Mouse (Mus musculus) limb, embryonic 14.5 days (tissue): ENCODE measurements around the gene Xcl1. TPM values are rescaled to one million over a fixed set of nuclear protein-coding genes. Genes with fewer than 3 reads are reported as not detected.

Source experiments
- ATAC-seq: fragments of 200-750 bp; cut with Nextera tagmentation; 2 replicates; pipeline ENCODE4 v1.8.0; 2017; ENCODE audit warnings: low read depth, moderate number of reproducible peaks, moderate TSS enrichment; ENCODE audit not compliant: low FRiP score
- DNase-seq: peaks from one replicate; pipeline ENCODE4 v3.0.0-alpha.2; 2015; ENCODE audit warnings: low spot score
- H3K27ac ChIP-seq: fragments of 300-500 bp; sonication (generic); replicated peaks from 2 replicates; pipeline ENCODE4 v1.5.1; 2014; ENCODE audit warnings: low read depth, mild to moderate bottlenecking, low read length, moderate library complexity, mixed read lengths
- H3K27me3 ChIP-seq: fragments of 300-500 bp; sonication (generic); 2 replicates; pipeline ENCODE4 v1.6.1; 2014; ENCODE audit warnings: low read length, mixed read lengths; ENCODE audit not compliant: control insufficient read depth, insufficient read depth
- H3K36me3 ChIP-seq: fragments of 300-500 bp; sonication (generic); 2 replicates; pipeline ENCODE4 v1.6.1; 2014; ENCODE audit warnings: mild to moderate bottlenecking, low read length, moderate library complexity, mixed read lengths; ENCODE audit not compliant: control insufficient read depth, insufficient read depth
- H3K4me1 ChIP-seq: fragments of 300-500 bp; sonication (generic); 2 replicates; pipeline ENCODE4 v1.6.1; 2014; ENCODE audit warnings: antibody characterized with exemption, low read length, mixed read lengths; ENCODE audit not compliant: control insufficient read depth, insufficient read depth
- H3K4me2 ChIP-seq: fragments of 300-500 bp; sonication (generic); replicated peaks from 2 replicates; pipeline ENCODE4 v1.6.1; 2014; ENCODE audit warnings: low read depth, mild to moderate bottlenecking, low read length, moderate library complexity; ENCODE audit not compliant: severe bottlenecking
- H3K4me3 ChIP-seq: fragments of 300-500 bp; sonication (generic); replicated peaks from 2 replicates; pipeline ENCODE4 v1.5.1; 2014; ENCODE audit warnings: low read length
- H3K9ac ChIP-seq: fragments of 300-500 bp; sonication (generic); 2 replicates; pipeline ENCODE4 v1.6.1; 2014; ENCODE audit warnings: mild to moderate bottlenecking, low read depth, low read length, moderate library complexity; ENCODE audit not compliant: severe bottlenecking
- H3K9me3 ChIP-seq: fragments of 300-500 bp; sonication (generic); 2 replicates; pipeline ENCODE4 v1.6.1; 2016; ENCODE audit warnings: low read length; ENCODE audit not compliant: control insufficient read depth
- POLR2A ChIP-seq: fragments of 200-500 bp; IDR thresholded peaks from 2 replicates; pipeline ENCODE4 v1.8.0; 2012; ENCODE audit warnings: inconsistent platforms, mild to moderate bottlenecking, moderate library complexity, borderline replicate concordance; ENCODE audit not compliant: insufficient read depth, insufficient read length; ENCODE audit errors: extremely low read depth
- WGBS: fragments of 180-500 bp; shearing (Covaris S2); extraction: QIAGEN DNeasy Blood & Tissue Kit; methylation state at CpG from one replicate; pipeline ENCODE4 v1.1.7; 2014; 5-methylcytosine and 5-hydroxymethylcytosine counted together
- polyA plus RNA-seq, 2 experiments: library from polyadenylated mRNA; depleted of rRNA in 1 of 2; stranded (reverse) in 1 of 2; unstranded in 1 of 2; fragments of >200 nt; fragmentation: Nextera tagmentation in 1 of 2; extraction: Ambion mirVana in 1 of 2; gene quantifications; 2 replicates each; pipeline versions ENCODE4 v1.2.1 to v1.2.3; 2012 to 2014

The Xcl1 gene
- polyA plus RNA-seq, 2 experiments = not detected

GRCm38 (mm10) chr1:164905047-164905446, 30.3 kb downstream of the Xcl1 start:
- Histone ChIP-seq H3K4me1 (no peaks in the 10 kb centered on the region), H3K27ac (no peak overlapping the region), H3K27me3 (no peaks in the 10 kb centered on the region), H3K9ac (no peak overlapping the region), H3K9me3 (no peaks in the 10 kb centered on the region), H3K4me3 (no peak overlapping the region), H3K36me3 (no peaks in the 10 kb centered on the region), H3K4me2 (no peak overlapping the region)
- TF ChIP-seq POLR2A = no peak
- peak; percentile 42 for DNase-seq
- no peak for ATAC-seq
- 51% methylated on average over 4 of the region's 4 CpGs for WGBS

GRCm38 (mm10) chr1:164900696-164901095, 34.6 kb downstream of the Xcl1 start:
- H3K4me3 ChIP-seq = no peak overlapping the region
- no peak overlapping the region for H3K4me2 ChIP-seq
- DNase-seq (no peak), ATAC-seq (no peak)
- no peak for TF ChIP-seq POLR2A
- no peaks in the 10 kb centered on the region for H3K4me1 ChIP-seq
- H3K36me3 ChIP-seq = no peaks in the 10 kb centered on the region
- WGBS = 71% methylated on average over 6 of the region's 6 CpGs
- no peak overlapping the region for H3K27ac ChIP-seq
- no peaks in the 10 kb centered on the region for H3K9me3 ChIP-seq
- H3K9ac ChIP-seq = no peak overlapping the region
- H3K27me3 ChIP-seq = no peaks in the 10 kb centered on the region

GRCm38 (mm10) chr1:164900226-164900625, 35.1 kb downstream of the Xcl1 start:
- Histone ChIP-seq H3K4me2 (no peak overlapping the region), H3K9ac (no peak overlapping the region), H3K9me3 (no peaks in the 10 kb centered on the region), H3K36me3 (no peaks in the 10 kb centered on the region), H3K4me1 (no peaks in the 10 kb centered on the region), H3K27me3 (no peaks in the 10 kb centered on the region), H3K4me3 (no peak overlapping the region), H3K27ac (no peak overlapping the region)
- no peak for DNase-seq
- TF ChIP-seq POLR2A = no peak
- WGBS = 76% methylated on average over 2 of the region's 2 CpGs
- no peak for ATAC-seq

- H3K9ac ChIP-seq = no peak overlapping the region; the same call in 1 of the 2 replicates
- no peak for ATAC-seq
- no peaks in the 10 kb centered on the region for H3K36me3 ChIP-seq
Measured at GRCm38 (mm10) chr1:164899506-164899905, 35.8 kb downstream of the Xcl1 start.

GRCm38 (mm10) chr1:164898846-164899351, 36.4 kb downstream of the Xcl1 start:
- peak overlapping the region; percentile 57 for H3K9ac ChIP-seq
- H3K4me1 ChIP-seq = no peaks in the 10 kb centered on the region
- peak overlapping the region; percentile 45 for H3K4me3 ChIP-seq
- no peaks in the 10 kb centered on the region for H3K36me3 ChIP-seq
- H3K27me3 ChIP-seq = no peaks in the 10 kb centered on the region
- peak overlapping the region; percentile 74 for H3K4me2 ChIP-seq
- 1% methylated on average over 22 of the region's 22 CpGs for WGBS
- no peak overlapping the region for H3K27ac ChIP-seq
- DNase-seq = peak; percentile 58
- H3K9me3 ChIP-seq = no peaks in the 10 kb centered on the region
- peak; percentile 80 for ATAC-seq
- TF ChIP-seq POLR2A = no peak

More at GRCm38 (mm10) chr1:164899506-164899905, 35.8 kb downstream of the Xcl1 start:
- Histone ChIP-seq H3K27ac (no peak overlapping the region), H3K4me1 (no peaks in the 10 kb centered on the region), H3K4me3 (peak overlapping the region; percentile 45), H3K4me2 (peak overlapping the region; percentile 74), H3K27me3 (no peaks in the 10 kb centered on the region), H3K9me3 (no peaks in the 10 kb centered on the region)
- DNase-seq = peak; percentile 26
- WGBS = 24% methylated on average over 7 of the region's 7 CpGs
- TF ChIP-seq POLR2A = no peak
